Mouse (Mus musculus) kidney, adult 2 months (tissue): ENCODE results near the gene Gm10273. TPM values are rescaled to one million over a fixed set of nuclear protein-coding genes. Genes with fewer than 3 reads are reported as not detected.

ENCODE experiments used
- DNase-seq: peaks from one replicate; pipeline ENCODE4 v3.0.0; 2021
- H3K27ac ChIP-seq: fragments of 200-500 bp; 2 replicates; pipeline ENCODE4 v1.5.1; 2012; ENCODE audit warnings: low read depth, low read length, control low read depth, inconsistent platforms; ENCODE audit not compliant: insufficient read depth
- H3K27me3 ChIP-seq: fragments of 200-500 bp; replicated peaks from 2 replicates; pipeline ENCODE4 v1.6.1; 2012; ENCODE audit warnings: mild to moderate bottlenecking, moderate library complexity, low read length, inconsistent platforms; ENCODE audit not compliant: control insufficient read depth, insufficient read depth
- H3K36me3 ChIP-seq: fragments of 200-500 bp; 2 replicates; pipeline ENCODE4 v1.6.1; 2012; ENCODE audit warnings: mild to moderate bottlenecking, moderate library complexity, low read length, inconsistent platforms; ENCODE audit not compliant: control insufficient read depth, insufficient read depth
- H3K4me1 ChIP-seq: fragments of 200-500 bp; 2 replicates; pipeline ENCODE4 v1.6.1; 2011; ENCODE audit warnings: low read length; ENCODE audit not compliant: control insufficient read depth, insufficient read depth
- H3K4me3 ChIP-seq: fragments of 200-500 bp; 2 replicates; pipeline ENCODE4 v1.5.1; 2011; ENCODE audit warnings: mild to moderate bottlenecking, low read depth, low read length, control low read depth; ENCODE audit not compliant: insufficient read depth
- CTCF ChIP-seq: fragments of 200-500 bp; conservative IDR thresholded peaks from 2 replicates; pipeline ENCODE4 v1.5.1; 2011; ENCODE audit warnings: low read depth, mild to moderate bottlenecking, control low read depth, low read length, moderate library complexity, mixed read lengths; ENCODE audit not compliant: insufficient read depth, insufficient read length
- POLR2A ChIP-seq: fragments of 200-500 bp; IDR thresholded peaks from one replicate; pipeline ENCODE4 v1.6.1; 2011; ENCODE audit warnings: low read depth, low read length, control low read depth
- WGBS: fragments of 180-500 bp; shearing (Covaris S2); methylation state at CpG from one replicate; pipeline ENCODE4 v1.1.7; 2018; 5-methylcytosine and 5-hydroxymethylcytosine counted together
- polyA plus RNA-seq: library from polyadenylated mRNA; depleted of rRNA; stranded (reverse); fragments of >200 nt; gene quantifications from 2 replicates; pipeline ENCODE4 v1.2.3, GENCODE M21; 2012; rRNA removed

The Gm10273 gene
- polyA plus RNA-seq, 1 experiment = 10.3 TPM

- whole genome bisulfite sequencing = 31% methylated on average over 5 of the region's 5 CpGs
- H3K27me3 ChIP-seq = no peaks in the 10 kb centered on the region
- peaks cover 3% of the 10 kb centered on the region; the same call in 1 of the 2 replicates for H3K4me1 ChIP-seq
- DNase-seq = peak; percentile 79
- no peaks in the 10 kb centered on the region for H3K36me3 ChIP-seq
- peak overlapping the region; percentile 66; the same call in 1 of the 2 replicates for H3K27ac ChIP-seq
- TF ChIP-seq CTCF (no peak), POLR2A (no peak)
- no peak overlapping the region for H3K4me3 ChIP-seq
Observed at GRCm38 (mm10) chr10:59439508-59439931, 44.1 kb downstream of the Gm10273 start.

- H3K36me3 ChIP-seq = no peaks in the 10 kb centered on the region
- H3K4me3 ChIP-seq = no peak overlapping the region
- no peak overlapping the region for H3K27ac ChIP-seq
- TF ChIP-seq POLR2A = no peak
- H3K27me3 ChIP-seq = no peaks in the 10 kb centered on the region
- 65% methylated on average over 6 of the region's 6 CpGs for WGBS
- H3K4me1 ChIP-seq = peaks cover 3% of the 10 kb centered on the region; the same call in 1 of the 2 replicates
- no peak for DNase-seq
Observed at GRCm38 (mm10) chr10:59440177-59440576, 44.7 kb downstream of the Gm10273 start.

- Histone ChIP-seq H3K27me3 (no peaks in the 10 kb centered on the region), H3K27ac (no peak within 1 kb of the TSS), H3K36me3 (no peaks in the 10 kb centered on the region), H3K4me1 (peaks cover 3% of the 10 kb centered on the region; the same call in 1 of the 2 replicates), H3K4me3 (no peak within 1 kb of the TSS)
- TF ChIP-seq CTCF = no peak
- TF ChIP-seq POLR2A = no peak
- 73% methylated on average over 11 of the region's 11 CpGs for WGBS
- no peak for DNase-seq
Observed at GRCm38 (mm10) chr10:59441735-59442134, 46.3 kb downstream of the Gm10273 start, which contains the start of gene Oit3. Oit3 (minus strand) TSS chr10:59441778.

- Histone ChIP-seq H3K27ac (no peak overlapping the region), H3K4me1 (peaks cover 3% of the 10 kb centered on the region; the same call in 1 of the 2 replicates), H3K4me3 (no peak overlapping the region), H3K36me3 (no peaks in the 10 kb centered on the region), H3K27me3 (no peaks in the 10 kb centered on the region)
- WGBS = 22% methylated on average over 7 of the region's 7 CpGs
- DNase-seq = peak; percentile 63
- TF ChIP-seq CTCF = no peak
Observed at GRCm38 (mm10) chr10:59443212-59443611, 47.8 kb downstream of the Gm10273 start.

- DNase-seq = no peak
- 86% methylated on average over 3 of the region's 3 CpGs for WGBS
- H3K36me3 ChIP-seq = no peaks in the 10 kb centered on the region
- peaks cover 2% of the 10 kb centered on the region; the same call in 1 of the 2 replicates for H3K4me1 ChIP-seq
- no peak overlapping the region for H3K4me3 ChIP-seq
- H3K27me3 ChIP-seq = no peaks in the 10 kb centered on the region
- H3K27ac ChIP-seq = no peak overlapping the region
- TF ChIP-seq CTCF = no peak
- no peak for TF ChIP-seq POLR2A
Observed at GRCm38 (mm10) chr10:59444106-59444505, 48.7 kb downstream of the Gm10273 start.

GRCm38 (mm10) chr10:59444635-59445034 lies 49.2 kb downstream of the Gm10273 start:
- Histone ChIP-seq H3K27me3 (no peaks in the 10 kb centered on the region), H3K27ac (no peak overlapping the region), H3K36me3 (no peaks in the 10 kb centered on the region), H3K4me3 (no peak overlapping the region), H3K4me1 (no peaks in the 10 kb centered on the region; the same call in 1 of the 2 replicates)
- TF ChIP-seq POLR2A (no peak), CTCF (no peak)
- no peak for DNase-seq
- whole genome bisulfite sequencing = 71% methylated on average over 8 of the region's 8 CpGs

Other genes with a start within 250 kb of the Gm10273 start
- 8.1 and 9.1 TPM in 2 replicates for gene Sept10, start 173.8 kb upstream of the Gm10273 start, polyA plus RNA-seq
- 4.3 and 4.6 TPM in 2 replicates for gene Sowahc, start 173.7 kb upstream of the Gm10273 start, polyA plus RNA-seq
- 20.4 and 22.7 TPM in 2 replicates for gene P4ha1, start 72.3 kb upstream of the Gm10273 start, polyA plus RNA-seq
- gene Pla2g12b, start 8.0 kb downstream of the Gm10273 start, polyA plus RNA-seq = 0.31 and 0.76 TPM in 2 replicates
- gene Oit3, start 46.1 kb downstream of the Gm10273 start, polyA plus RNA-seq = 1.0 and 1.4 TPM in 2 replicates
- gene Gm10322, start 220.4 kb downstream of the Gm10273 start, polyA plus RNA-seq = 0.56 TPM in 1 of 2 replicates, not detected in the other
- gene Mcu, start 221.1 kb downstream of the Gm10273 start, polyA plus RNA-seq = 14.4 and 16.2 TPM in 2 replicates